Mouse (Mus musculus) hindbrain, embryonic 16.5 days (tissue): ENCODE measurements around the gene Clmp. TPM values are rescaled to one million over a fixed set of nuclear protein-coding genes. Genes with fewer than 3 reads are reported as not detected.
"Not testable (repeated sequence)": the region's sequence is repeated elsewhere in the genome, so short reads cannot be mapped to it uniquely, and the experiment has no call there.

Experiments used
- ATAC-seq: fragments of 200-750 bp; cut with Nextera tagmentation; 2 replicates; pipeline ENCODE4 v1.8.0; 2017; ENCODE audit warnings: moderate TSS enrichment, moderate library complexity
- H3K27ac ChIP-seq: fragments of 300-500 bp; sonication (generic); 2 replicates; pipeline ENCODE4 v1.5.1; 2014; ENCODE audit warnings: low read depth, mild to moderate bottlenecking, control low read depth, low read length, moderate library complexity
- H3K27me3 ChIP-seq: fragments of 300-500 bp; sonication (generic); replicated peaks from 2 replicates; pipeline ENCODE4 v1.6.1; 2014; ENCODE audit warnings: low read length; ENCODE audit not compliant: control insufficient read depth, insufficient read depth
- H3K36me3 ChIP-seq: fragments of 300-500 bp; sonication (generic); 2 replicates; pipeline ENCODE4 v1.6.1; 2014; ENCODE audit warnings: mild to moderate bottlenecking, low read length, moderate library complexity, mixed read lengths; ENCODE audit not compliant: control insufficient read depth, insufficient read depth
- H3K4me1 ChIP-seq: fragments of 300-500 bp; sonication (generic); 2 replicates; pipeline ENCODE4 v1.6.1; 2014; ENCODE audit warnings: low read depth, low read length; ENCODE audit not compliant: control insufficient read depth, insufficient read depth
- H3K4me2 ChIP-seq: fragments of 300-500 bp; sonication (generic); 2 replicates; pipeline ENCODE4 v1.6.1; 2014; ENCODE audit warnings: mild to moderate bottlenecking, low read length, control low read depth, moderate library complexity
- H3K4me3 ChIP-seq: fragments of 300-500 bp; sonication (generic); 2 replicates; pipeline ENCODE4 v1.5.1; 2014; ENCODE audit warnings: mild to moderate bottlenecking, low read length, control low read depth, moderate library complexity
- H3K9ac ChIP-seq: fragments of 300-500 bp; sonication (generic); 2 replicates; pipeline ENCODE4 v1.6.1; 2014; ENCODE audit warnings: low read depth, mild to moderate bottlenecking, control low read depth, low read length, moderate library complexity
- H3K9me3 ChIP-seq: fragments of 300-500 bp; sonication (generic); 2 replicates; pipeline ENCODE4 v1.6.1; 2014; ENCODE audit warnings: mild to moderate bottlenecking, low read length, moderate library complexity; ENCODE audit not compliant: control insufficient read depth
- WGBS: fragments of 180-500 bp; shearing (Covaris S2); extraction: QIAGEN DNeasy Blood & Tissue Kit; methylation state at CpG from one replicate; pipeline ENCODE4 v1.1.7; 2014; 5-methylcytosine and 5-hydroxymethylcytosine counted together
- polyA plus RNA-seq: library from polyadenylated mRNA; unstranded; fragments of >200 nt; fragmentation: Nextera tagmentation; extraction: Ambion mirVana; gene quantifications from 2 replicates; pipeline ENCODE4 v1.2.1, GENCODE M21; 2015

Gene Clmp
- polyA plus RNA-seq, 1 experiment from 2014 or later = 49.1 TPM

GRCm38 (mm10) chr9:40757685-40758270 lies 72.0 kb downstream of the Clmp start:
- Histone ChIP-seq H3K27ac (peak overlapping the region; percentile 40), H3K9ac (peak overlapping the region; percentile 50; the same call in 1 of the 2 replicates), H3K27me3 (no peaks in the 10 kb centered on the region), H3K4me1 (peaks cover 13% of the 10 kb centered on the region), H3K4me2 (peak overlapping the region; percentile 54), H3K36me3 (no peaks in the 10 kb centered on the region), H3K9me3 (no peaks in the 10 kb centered on the region), H3K4me3 (peak overlapping the region; percentile 29)
- ATAC-seq = peak; percentile 94
- 5% methylated on average over 22 of the region's 22 CpGs for WGBS

GRCm38 (mm10) chr9:40762354-40762753 lies 76.6 kb downstream of the Clmp start:
- no peak overlapping the region for H3K4me3 ChIP-seq

GRCm38 (mm10) chr9:40764887-40765580 lies 79.3 kb downstream of the Clmp start:
- no peaks in the 10 kb centered on the region for H3K4me1 ChIP-seq
- no peak overlapping the region for H3K4me3 ChIP-seq
- no peaks in the 10 kb centered on the region for H3K27me3 ChIP-seq
- no peak overlapping the region for H3K9ac ChIP-seq
- no peak for ATAC-seq
- no peak overlapping the region for H3K27ac ChIP-seq
- WGBS = 79% methylated on average over 9 of the region's 9 CpGs
- peaks cover 5% of the 10 kb centered on the region; the same call in 1 of the 2 replicates for H3K36me3 ChIP-seq
- H3K9me3 ChIP-seq = no peaks in the 10 kb centered on the region
- no peak overlapping the region for H3K4me2 ChIP-seq

More at GRCm38 (mm10) chr9:40762354-40762753, 76.6 kb downstream of the Clmp start:
- Histone ChIP-seq H3K27ac (no peak overlapping the region), H3K36me3 (peaks cover 5% of the 10 kb centered on the region; the same call in 1 of the 2 replicates), H3K4me2 (no peak overlapping the region), H3K27me3 (no peaks in the 10 kb centered on the region), H3K4me1 (peaks cover 7% of the 10 kb centered on the region), H3K9me3 (no peaks in the 10 kb centered on the region), H3K9ac (no peak overlapping the region)
- no peak for ATAC-seq
- 91% methylated on average over 6 of the region's 6 CpGs for WGBS

GRCm38 (mm10) chr9:40765581-40765940 lies 79.8 kb downstream of the Clmp start:
- Histone ChIP-seq H3K9ac (no peak overlapping the region), H3K4me2 (no peak overlapping the region), H3K27ac (no peak overlapping the region), H3K27me3 (no peaks in the 10 kb centered on the region), H3K4me3 (no peak overlapping the region), H3K36me3 (peaks cover 5% of the 10 kb centered on the region; the same call in 1 of the 2 replicates), H3K9me3 (no peaks in the 10 kb centered on the region), H3K4me1 (no peaks in the 10 kb centered on the region)
- 72% methylated on average over 12 of the region's 12 CpGs for WGBS
- no peak for ATAC-seq

- H3K9ac ChIP-seq = no peak overlapping the region
- no peak overlapping the region for H3K27ac ChIP-seq
- no peaks in the 10 kb centered on the region for H3K9me3 ChIP-seq
- no peak for ATAC-seq
- no peaks in the 10 kb centered on the region for H3K4me1 ChIP-seq
- no peak overlapping the region for H3K4me2 ChIP-seq
- H3K27me3 ChIP-seq = no peaks in the 10 kb centered on the region
- no peak overlapping the region for H3K4me3 ChIP-seq
- 60% methylated on average over 7 of the region's 7 CpGs for WGBS
- H3K36me3 ChIP-seq = peaks cover 5% of the 10 kb centered on the region; the same call in 1 of the 2 replicates
Measured at GRCm38 (mm10) chr9:40766058-40766605, 80.4 kb downstream of the Clmp start.

GRCm38 (mm10) chr9:40767946-40768345 lies 82.2 kb downstream of the Clmp start:
- Histone ChIP-seq H3K27ac (no peak overlapping the region), H3K4me2 (no peak overlapping the region), H3K9ac (no peak overlapping the region), H3K27me3 (no peaks in the 10 kb centered on the region), H3K4me1 (no peaks in the 10 kb centered on the region), H3K4me3 (no peak overlapping the region), H3K9me3 (no peaks in the 10 kb centered on the region), H3K36me3 (peaks cover 4% of the 10 kb centered on the region; the same call in 1 of the 2 replicates)
- no peak for ATAC-seq
- 86% methylated on average over 4 of the region's 4 CpGs for WGBS

GRCm38 (mm10) chr9:40772246-40772645 lies 86.5 kb downstream of the Clmp start:
- Histone ChIP-seq H3K27ac (no peak overlapping the region), H3K36me3 (0 out of 2 replicates have a peak, but pooled peaks cover 4% of the 10 kb centered on the region), H3K27me3 (no peaks in the 10 kb centered on the region), H3K4me3 (no peak overlapping the region), H3K4me2 (no peak overlapping the region), H3K9me3 (no peaks in the 10 kb centered on the region), H3K4me1 (no peaks in the 10 kb centered on the region), H3K9ac (no peak overlapping the region)
- WGBS = 66% methylated on average over 13 of the region's 13 CpGs
- no peak for ATAC-seq

- not testable (repeated sequence) for H3K9ac ChIP-seq, H3K4me1 ChIP-seq, H3K36me3 ChIP-seq, H3K27me3 ChIP-seq, H3K4me2 ChIP-seq, ATAC-seq, H3K4me3 ChIP-seq, H3K9me3 ChIP-seq, H3K27ac ChIP-seq
- WGBS = 75% methylated on average over 6 of the region's 6 CpGs
Measured at GRCm38 (mm10) chr9:40773142-40773541, 87.4 kb downstream of the Clmp start.

- H3K9me3 ChIP-seq = no peaks in the 10 kb centered on the region
- H3K9ac ChIP-seq = no peak overlapping the region
- H3K4me3 ChIP-seq = no peak overlapping the region
- ATAC-seq = no peak
- H3K27me3 ChIP-seq = no peaks in the 10 kb centered on the region
- 89% methylated on average over 4 of the region's 4 CpGs for WGBS
- H3K4me2 ChIP-seq = no peak overlapping the region
- H3K27ac ChIP-seq = no peak overlapping the region
- no peaks in the 10 kb centered on the region for H3K4me1 ChIP-seq
- 0 out of 2 replicates have a peak, but pooled peaks cover 4% of the 10 kb centered on the region for H3K36me3 ChIP-seq
Measured at GRCm38 (mm10) chr9:40773869-40774268, 88.1 kb downstream of the Clmp start.
